Mouse (Mus musculus): ENCODE measurements around the gene Epha1. TPM values are rescaled to one million over a fixed set of nuclear protein-coding genes. Genes with fewer than 3 reads are reported as not detected.
A peak's percentile ranks its signal among the peaks of the same experiment; 100 is the strongest.

Epha1 gene
- total and polyA plus RNA-seq, 2 experiments from 2014 or later = 0.33 TPM; not detected in 1

DNA sequence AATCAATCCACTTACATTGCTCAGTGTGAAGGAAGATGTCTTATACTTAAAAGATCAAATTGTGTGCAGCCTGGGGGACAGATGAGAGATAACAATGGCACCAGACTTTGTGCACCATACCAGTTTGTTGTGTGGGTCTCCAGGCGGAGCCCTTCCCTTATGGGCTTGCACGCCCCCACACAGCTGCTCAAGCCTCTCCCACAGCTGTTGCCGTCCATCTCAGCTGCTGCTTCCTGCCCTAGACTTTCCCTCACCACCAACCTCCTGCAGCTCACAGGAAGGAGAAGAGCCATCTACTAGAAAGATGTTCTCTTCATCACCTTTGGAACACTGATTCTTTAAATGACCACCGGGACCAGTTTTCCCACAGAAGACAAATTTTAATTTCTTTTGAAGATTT, 12.6 kb upstream of the Epha1 start:
- Histone ChIP-seq H3K9ac (replicated peaks; ENCODE audit: low read depth, low read length) (no peak overlapping the region), H3K4me1 (ENCODE audit: control insufficient read depth, insufficient read depth) (peaks cover 15% of the 10 kb centered on the region), H3K27me3 (ENCODE audit: control insufficient read depth, insufficient read depth, low read length) (no peaks in the 10 kb centered on the region), H3K27ac (ENCODE audit: low read depth) (no peak overlapping the region), H3K9me3 (replicated peaks; ENCODE audit: control insufficient read depth, low read length) (no peaks in the 10 kb centered on the region), H3K36me3 (replicated peaks; ENCODE audit: control insufficient read depth, insufficient read depth, low read length) (no peaks in the 10 kb centered on the region), H3K4me3 (ENCODE audit: low read depth, low read length) (no peak overlapping the region), H3K4me2 (ENCODE audit: low read depth, low read length) (no peak overlapping the region)
- 77% methylated on average over 4 of the region's 4 CpGs for WGBS
- TF ChIP-seq EP300 (IDR thresholded peaks at IDR 0.05; ENCODE audit: low read depth) = no peak
- TF ChIP-seq CTCF (IDR thresholded peaks at IDR 0.05; ENCODE audit: low read depth) = no peak
- ATAC-seq (ENCODE audit: insufficient read depth, low read depth) (no peak), DNase-seq (ENCODE audit: low spot score) (no peak)

DNA sequence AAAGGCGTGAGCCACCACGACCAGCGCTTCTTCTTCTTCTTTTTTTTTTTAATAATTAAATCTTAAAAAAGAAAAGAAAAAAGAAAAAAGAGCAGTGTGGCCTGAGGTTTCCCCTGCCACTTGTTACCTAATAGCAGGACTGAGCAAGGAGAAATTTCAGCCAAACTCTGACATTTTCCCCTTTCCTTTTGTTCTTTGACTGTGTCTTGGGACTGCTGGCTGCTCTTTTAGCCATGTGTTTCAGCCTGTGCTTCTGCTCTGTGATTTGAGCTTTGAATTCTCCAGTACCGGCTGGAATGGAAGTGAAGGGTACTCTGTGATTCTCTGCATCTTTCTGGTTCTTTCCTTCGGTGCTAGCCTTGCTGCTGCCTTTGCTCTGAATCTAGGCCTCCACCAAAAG, 10.3 kb upstream of the Epha1 start:
- DNase-seq (ENCODE audit: low spot score) = no peak
- Histone ChIP-seq H3K27ac (ENCODE audit: low read depth) (no peak overlapping the region), H3K4me2 (ENCODE audit: low read depth, low read length) (no peak overlapping the region), H3K4me3 (ENCODE audit: low read depth, low read length) (no peak overlapping the region), H3K36me3 (replicated peaks; ENCODE audit: control insufficient read depth, insufficient read depth, low read length) (no peaks in the 10 kb centered on the region), H3K27me3 (ENCODE audit: control insufficient read depth, insufficient read depth, low read length) (no peaks in the 10 kb centered on the region), H3K9ac (replicated peaks; ENCODE audit: low read depth, low read length) (no peak overlapping the region), H3K9me3 (replicated peaks; ENCODE audit: control insufficient read depth, low read length) (no peaks in the 10 kb centered on the region), H3K4me1 (ENCODE audit: control insufficient read depth, insufficient read depth) (peaks cover 15% of the 10 kb centered on the region)
- no peak for TF ChIP-seq EP300 (IDR thresholded peaks at IDR 0.05; ENCODE audit: low read depth)
- TF ChIP-seq CTCF (IDR thresholded peaks at IDR 0.05; ENCODE audit: low read depth) = no peak
- WGBS = 88% methylated on average over 5 of the region's 5 CpGs
- ATAC-seq (ENCODE audit: insufficient read depth, low read depth) = no peak

DNA sequence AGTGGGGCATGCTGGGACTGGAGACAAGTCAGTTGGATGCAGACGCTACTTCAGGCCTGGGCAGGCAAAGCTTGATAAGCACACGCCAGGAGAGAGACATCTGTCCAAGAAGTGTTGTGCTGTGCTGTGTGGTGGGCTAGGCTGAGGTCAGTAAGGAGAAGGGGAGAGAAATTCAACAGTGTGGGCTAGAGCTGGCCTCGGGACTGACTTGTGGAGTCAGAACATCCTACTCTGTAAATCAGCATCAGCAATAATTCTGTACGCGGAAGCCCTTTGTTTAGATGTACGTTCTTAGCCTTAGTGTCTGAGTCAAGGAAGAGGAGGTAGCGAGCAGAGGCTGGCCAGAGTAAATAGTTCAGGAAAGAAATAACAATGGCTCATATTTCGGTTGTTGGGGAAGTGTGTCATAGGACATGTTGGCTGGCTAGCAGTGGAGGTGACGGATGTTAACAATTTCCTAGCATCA, 8.9 kb upstream of the Epha1 start:
- peaks cover 15% of the 10 kb centered on the region for H3K4me1 ChIP-seq (ENCODE audit: control insufficient read depth, insufficient read depth)
- peak; percentile 75 for ATAC-seq (ENCODE audit: insufficient read depth, low read depth)
- TF ChIP-seq EP300 (IDR thresholded peaks at IDR 0.05; ENCODE audit: low read depth) = peak; percentile 40; the same call in 1 of the 2 replicates
- no peak for TF ChIP-seq CTCF (IDR thresholded peaks at IDR 0.05; ENCODE audit: low read depth)
- peak overlapping the region; percentile 89 for H3K27ac ChIP-seq (ENCODE audit: low read depth)
- no peaks in the 10 kb centered on the region for H3K36me3 ChIP-seq (replicated peaks; ENCODE audit: control insufficient read depth, insufficient read depth, low read length)
- 39% methylated on average over 9 of the region's 9 CpGs for WGBS
- no peaks in the 10 kb centered on the region for H3K9me3 ChIP-seq (replicated peaks; ENCODE audit: control insufficient read depth, low read length)
- H3K4me3 ChIP-seq (ENCODE audit: low read depth, low read length) = no peak overlapping the region
- no peaks in the 10 kb centered on the region for H3K27me3 ChIP-seq (ENCODE audit: control insufficient read depth, insufficient read depth, low read length)
- no peak overlapping the region for H3K4me2 ChIP-seq (ENCODE audit: low read depth, low read length)
- DNase-seq (ENCODE audit: low spot score) = peak; percentile 71
- 0 out of 2 replicates have a peak overlapping the region, but pooled peaks have one; percentile 20 for H3K9ac ChIP-seq (replicated peaks; ENCODE audit: low read depth, low read length)

DNA sequence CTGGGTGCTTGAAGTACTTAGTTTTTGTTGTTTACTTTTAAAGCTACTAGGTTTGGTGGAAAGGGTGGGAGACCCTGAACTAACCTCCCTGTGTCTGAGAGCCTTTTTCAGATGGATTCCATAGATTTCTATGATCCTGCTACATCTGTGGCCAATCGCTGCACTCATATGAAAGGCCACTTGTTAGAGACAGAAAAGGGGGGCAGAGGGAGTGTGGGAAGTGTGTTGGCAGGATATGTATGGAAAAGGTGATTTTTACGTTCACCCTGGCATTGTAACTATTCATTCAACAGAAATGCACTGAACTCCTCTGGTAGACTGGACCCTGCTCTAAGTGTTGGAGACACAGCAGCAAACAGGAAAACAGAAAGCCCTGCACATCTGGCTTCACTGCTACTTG, 8.2 kb upstream of the Epha1 start:
- H3K4me3 ChIP-seq (ENCODE audit: low read depth, low read length) = no peak overlapping the region
- H3K4me1 ChIP-seq (ENCODE audit: control insufficient read depth, insufficient read depth) = peaks cover 18% of the 10 kb centered on the region
- ATAC-seq (ENCODE audit: insufficient read depth, low read depth) (no peak), DNase-seq (ENCODE audit: low spot score) (no peak)
- peak overlapping the region; percentile 89 for H3K27ac ChIP-seq (ENCODE audit: low read depth)
- no peaks in the 10 kb centered on the region for H3K9me3 ChIP-seq (replicated peaks; ENCODE audit: control insufficient read depth, low read length)
- H3K9ac ChIP-seq (replicated peaks; ENCODE audit: low read depth, low read length) = no peak overlapping the region
- no peaks in the 10 kb centered on the region for H3K36me3 ChIP-seq (replicated peaks; ENCODE audit: control insufficient read depth, insufficient read depth, low read length)
- WGBS = 66% methylated on average over 2 of the region's 2 CpGs
- H3K4me2 ChIP-seq (ENCODE audit: low read depth, low read length) = no peak overlapping the region
- H3K27me3 ChIP-seq (ENCODE audit: control insufficient read depth, insufficient read depth, low read length) = no peaks in the 10 kb centered on the region
- no peak for TF ChIP-seq CTCF (IDR thresholded peaks at IDR 0.05; ENCODE audit: low read depth)
- TF ChIP-seq EP300 (IDR thresholded peaks at IDR 0.05; ENCODE audit: low read depth) = no peak

DNA sequence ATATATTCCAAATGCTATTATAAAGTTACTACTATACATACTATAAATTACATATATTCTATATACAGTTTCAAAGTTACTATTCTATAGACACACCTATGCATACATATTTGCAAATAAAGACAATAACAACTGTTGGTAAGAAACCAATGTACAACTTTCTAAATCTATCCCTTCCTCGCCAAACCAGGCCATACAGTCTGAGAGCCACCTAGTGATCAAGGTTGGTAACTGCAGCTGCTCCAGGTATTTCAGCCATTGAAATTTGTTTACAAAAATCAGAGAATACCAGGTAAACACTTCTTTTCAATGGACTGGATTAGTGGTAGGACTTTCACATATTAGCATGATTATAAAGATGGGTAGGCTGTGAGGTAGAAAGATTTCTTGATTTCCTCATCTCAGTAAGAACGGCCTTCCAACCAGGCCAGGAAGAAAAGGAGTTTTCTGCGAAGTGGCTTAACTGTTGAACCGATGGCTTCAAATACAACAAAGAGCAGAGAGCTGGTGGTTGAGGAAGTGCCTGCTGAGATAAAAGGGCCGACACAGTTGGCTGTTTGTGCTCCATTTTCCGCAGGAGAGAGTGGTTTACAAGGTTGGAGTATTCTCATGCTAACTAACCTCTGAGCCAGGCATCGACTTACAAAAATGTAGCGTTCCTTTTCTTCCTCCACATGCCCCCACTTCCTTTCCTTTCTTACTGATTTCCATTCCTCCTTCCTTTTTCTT, 7.5 kb upstream of the Epha1 start:
- no peaks in the 10 kb centered on the region for H3K36me3 ChIP-seq (replicated peaks; ENCODE audit: control insufficient read depth, insufficient read depth, low read length)
- WGBS = 23% methylated on average over 8 of the region's 8 CpGs
- H3K4me3 ChIP-seq (ENCODE audit: low read depth, low read length) = no peak overlapping the region
- H3K9ac ChIP-seq (replicated peaks; ENCODE audit: low read depth, low read length) = no peak overlapping the region
- H3K4me2 ChIP-seq (ENCODE audit: low read depth, low read length) = no peak overlapping the region
- ATAC-seq (ENCODE audit: insufficient read depth, low read depth) (no peak), DNase-seq (ENCODE audit: low spot score) (peak; percentile 38)
- H3K27ac ChIP-seq (ENCODE audit: low read depth) = peak overlapping the region; percentile 89; the same call in 1 of the 2 replicates
- H3K27me3 ChIP-seq (ENCODE audit: control insufficient read depth, insufficient read depth, low read length) = no peaks in the 10 kb centered on the region
- TF ChIP-seq EP300 (IDR thresholded peaks at IDR 0.05; ENCODE audit: low read depth) (no peak), CTCF (IDR thresholded peaks at IDR 0.05; ENCODE audit: low read depth) (peak; percentile 80)
- H3K9me3 ChIP-seq (replicated peaks; ENCODE audit: control insufficient read depth, low read length) = no peaks in the 10 kb centered on the region
- peaks cover 24% of the 10 kb centered on the region for H3K4me1 ChIP-seq (ENCODE audit: control insufficient read depth, insufficient read depth)
